Mouse (Mus musculus): ENCODE results near the gene Chac1.

The Chac1 gene

DNA sequence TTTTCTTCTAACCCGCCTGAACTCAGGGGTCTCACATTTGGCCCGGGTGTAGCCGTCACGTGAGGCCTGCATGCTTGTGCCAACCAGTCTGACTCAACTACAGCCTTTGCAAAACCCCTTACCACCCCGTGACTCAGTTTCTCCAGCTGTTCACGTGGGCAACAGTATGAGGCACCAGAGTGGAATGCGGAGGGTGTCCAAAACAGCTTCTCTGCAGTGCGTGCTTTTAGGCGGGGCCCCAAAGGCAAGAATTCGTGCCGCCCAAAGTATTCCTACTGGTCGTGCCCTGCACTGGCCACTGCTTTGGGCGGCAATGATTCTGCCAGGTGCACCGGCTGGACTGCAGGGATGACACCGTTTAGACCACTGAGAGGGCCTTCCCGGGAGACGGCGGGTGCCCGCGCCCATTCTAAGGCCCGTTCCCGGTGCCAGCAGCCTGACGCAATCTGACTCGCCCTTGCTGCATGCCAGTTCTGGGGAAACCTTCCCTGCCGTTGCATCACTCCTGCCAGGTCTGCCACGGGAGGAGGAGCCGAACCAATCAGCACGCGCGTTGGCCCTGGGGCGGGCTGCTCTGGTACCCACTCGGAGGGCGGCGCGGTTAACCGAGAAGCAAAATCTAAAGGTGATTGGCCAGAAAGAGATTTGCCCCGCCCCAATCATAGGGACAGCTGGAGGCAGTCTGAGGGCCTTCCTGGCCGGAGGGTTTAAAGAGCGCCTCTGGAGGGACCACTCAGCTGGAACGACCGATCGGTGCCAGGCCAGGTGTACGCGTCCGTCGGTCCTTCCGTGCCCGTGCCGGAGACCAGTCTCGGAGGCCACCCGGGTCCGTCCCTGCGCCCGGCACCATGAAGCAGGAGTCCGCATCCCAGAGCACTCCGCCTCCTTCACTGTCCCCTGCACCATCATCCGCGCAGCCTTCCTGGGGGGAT, at the start of gene Chac1:
Gene Chac1, plus strand, starts transcription at position 675 of the 932 bp plus-strand sequence.
- peak; percentile 93 for DNase-seq (ENCODE audit: low spot score)

DNA sequence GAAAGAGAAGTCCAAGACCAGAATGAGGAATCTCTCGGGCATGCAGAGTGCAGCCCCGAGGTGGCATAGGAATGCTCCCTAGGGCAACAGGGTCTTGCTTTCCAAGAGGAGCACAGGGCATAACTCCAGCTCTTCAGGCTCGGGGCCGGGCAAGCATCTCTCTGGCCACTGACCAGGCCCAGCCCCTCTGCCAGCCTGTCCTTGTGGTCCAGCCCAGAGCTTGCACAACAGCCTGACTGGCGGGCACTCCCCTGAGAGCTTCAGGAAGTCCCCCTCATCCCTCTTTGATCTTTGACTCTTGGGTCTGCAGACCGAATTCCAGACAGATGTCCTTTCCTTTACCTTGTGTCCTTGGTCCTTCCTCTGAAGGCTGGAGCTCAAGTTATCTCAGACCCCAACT, 48.2 kb upstream of the Chac1 start:
- DNase-seq (ENCODE audit: low spot score), result no peak

GRCm38 (mm10) chr2:119304391-119304790, 46.6 kb upstream of the Chac1 start:
- no peak for DNase-seq (ENCODE audit: low spot score)

DNA sequence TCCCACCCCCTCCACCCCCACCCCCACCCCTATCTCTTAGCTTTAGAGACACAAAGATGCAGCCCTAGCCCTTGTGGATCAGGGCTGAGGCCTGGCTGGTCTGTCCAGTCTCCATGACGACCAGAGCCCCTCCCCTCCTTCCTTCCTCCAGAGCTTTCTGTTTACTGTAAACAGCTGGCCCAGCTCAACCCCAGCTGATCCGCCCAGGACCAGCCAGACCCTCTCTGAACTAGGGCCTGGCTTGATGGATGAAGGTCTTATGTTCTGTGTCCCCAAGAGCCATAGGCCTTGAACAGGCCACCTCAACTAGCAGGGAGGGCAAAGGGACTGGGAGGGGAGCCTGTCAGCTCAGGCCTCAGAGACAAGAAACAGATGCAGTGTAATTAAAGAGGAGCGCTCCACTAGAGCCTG, 46.2 kb upstream of the Chac1 start:
- no peak for DNase-seq (ENCODE audit: low spot score)

DNA sequence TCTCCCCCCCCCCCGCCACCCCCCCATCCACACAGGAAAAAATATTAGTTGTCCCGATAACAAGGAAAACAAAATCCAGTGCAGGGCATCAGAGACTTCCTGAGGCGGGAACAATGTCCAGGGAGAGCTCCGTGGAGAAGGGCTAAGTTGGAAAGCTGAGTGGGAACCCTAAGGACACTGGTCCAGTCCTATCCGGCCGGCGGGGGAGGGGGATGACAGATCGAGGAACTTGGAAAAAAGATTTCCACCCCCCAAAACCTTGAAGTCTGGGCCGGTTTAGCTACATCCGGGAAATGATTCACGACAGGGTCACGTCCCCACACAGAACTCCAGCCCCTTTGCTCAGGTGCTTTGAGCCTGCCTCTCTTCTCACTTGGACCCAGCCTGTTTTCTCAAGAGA, 39.5 kb upstream of the Chac1 start:
- no peak for DNase-seq (ENCODE audit: low spot score)

DNA sequence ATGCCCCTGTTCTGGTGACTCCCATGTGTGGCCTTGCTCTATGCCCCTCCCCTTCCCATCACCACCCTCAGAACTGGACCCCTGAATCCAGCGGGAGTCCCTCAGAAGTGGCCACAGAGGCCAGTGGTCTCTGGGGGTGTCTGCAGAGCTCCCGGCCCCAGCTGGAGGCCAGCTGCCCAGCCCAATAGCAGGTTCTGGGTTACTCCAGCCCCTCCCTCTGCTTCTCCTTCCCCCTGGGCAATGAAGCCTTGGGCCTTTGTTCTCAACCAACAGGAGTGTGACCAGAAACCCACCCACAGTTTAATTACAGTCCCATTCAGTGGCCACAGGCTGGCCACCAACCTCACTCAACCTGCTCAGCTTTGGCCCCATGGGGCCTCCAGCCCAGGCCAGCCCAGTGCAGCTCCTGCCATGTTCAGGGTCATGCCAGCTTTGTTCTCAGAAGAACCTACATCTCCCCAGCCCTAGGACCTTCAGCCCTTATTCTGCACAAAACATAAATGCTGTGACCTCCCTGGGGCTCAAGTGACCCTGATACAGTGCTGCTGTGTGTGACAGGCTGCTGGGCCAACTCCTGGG, 38.6 kb upstream of the Chac1 start:
- DNase-seq (ENCODE audit: low spot score), result no peak

DNA sequence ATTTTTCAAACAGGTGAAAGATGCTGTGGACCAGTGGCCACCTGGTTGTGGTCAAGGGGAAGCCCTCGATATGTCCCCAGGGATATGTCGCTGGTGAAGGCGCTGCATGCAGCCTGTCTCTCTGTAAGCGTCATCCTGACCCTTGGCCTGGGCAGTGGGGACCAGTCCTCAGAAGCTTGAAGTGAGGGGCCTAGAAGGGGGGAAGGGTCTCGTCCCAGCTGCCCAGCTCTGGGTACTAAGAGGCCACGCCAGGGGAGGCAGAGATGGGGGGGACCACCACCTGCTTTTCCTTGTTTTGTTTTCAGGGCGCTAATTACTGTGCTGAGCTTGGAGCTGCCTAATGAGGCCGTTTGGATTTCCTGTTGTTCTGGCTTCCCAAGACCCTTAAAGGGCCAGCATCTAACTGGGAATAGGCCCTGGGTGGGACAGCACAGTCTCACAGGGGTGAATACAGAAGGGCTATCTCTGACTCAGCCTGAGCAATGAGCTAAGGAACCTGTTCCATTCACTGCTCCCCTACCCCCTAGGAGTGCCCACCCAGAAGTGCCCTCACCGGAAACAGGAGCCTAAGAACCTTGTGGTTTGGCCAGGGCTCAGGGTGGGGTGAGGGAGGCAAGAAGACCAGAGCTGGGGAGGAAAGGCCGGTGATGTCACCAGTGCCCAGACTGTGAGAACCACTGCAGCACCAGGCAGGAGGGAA, 37.1 kb upstream of the Chac1 start:
- no peak for DNase-seq (ENCODE audit: low spot score)

- DNase-seq (ENCODE audit: low spot score), result no peak
Measured at GRCm38 (mm10) chr2:119314742-119315310, 36.2 kb upstream of the Chac1 start.

- no peak for DNase-seq (ENCODE audit: low spot score)
Measured at GRCm38 (mm10) chr2:119318043-119318710, 32.9 kb upstream of the Chac1 start.

- no peak for DNase-seq (ENCODE audit: low spot score)
Measured at GRCm38 (mm10) chr2:119320571-119320970, 30.5 kb upstream of the Chac1 start.

- DNase-seq (ENCODE audit: low spot score), result no peak
Measured at GRCm38 (mm10) chr2:119321771-119322586, 29.1 kb upstream of the Chac1 start.

- peak; percentile 56 for DNase-seq (ENCODE audit: low spot score)
Measured at GRCm38 (mm10) chr2:119322587-119323300, 28.3 kb upstream of the Chac1 start.

DNA sequence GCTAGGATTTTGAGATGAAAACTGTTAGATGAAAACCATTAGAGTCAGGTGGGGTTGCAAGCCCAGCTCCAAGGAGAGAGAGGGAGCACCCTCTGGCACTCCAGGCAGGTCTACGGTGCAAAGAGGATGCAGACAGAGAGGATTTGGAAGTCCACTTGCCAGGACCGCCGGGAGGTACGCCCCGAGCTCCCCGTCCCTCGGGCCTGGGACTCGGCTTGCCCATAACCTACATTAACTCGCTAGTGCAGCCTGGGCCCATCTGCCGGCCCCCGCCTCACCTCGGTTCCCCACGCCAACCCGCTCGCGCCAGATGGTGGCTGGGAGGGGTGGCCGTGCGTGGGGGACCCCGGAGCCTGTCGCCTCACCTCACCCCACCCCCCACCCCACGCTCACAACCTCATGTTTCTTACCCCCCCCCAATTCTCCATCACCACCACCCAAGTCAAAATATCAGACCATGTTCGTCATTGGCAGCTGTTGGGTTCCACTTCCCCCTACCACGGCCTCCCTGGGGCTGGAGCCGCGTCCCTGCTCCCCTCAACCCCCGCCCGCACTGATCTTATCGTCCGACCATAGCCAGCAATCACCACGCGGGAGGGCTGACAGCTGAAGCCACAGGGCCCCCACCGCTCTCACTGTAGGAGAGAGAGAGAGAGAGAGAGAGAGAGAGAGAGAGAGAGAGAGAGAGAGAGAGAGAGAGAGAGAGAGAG, 27.0 kb upstream of the Chac1 start:
- no peak for DNase-seq (ENCODE audit: low spot score)

- no peak for DNase-seq (ENCODE audit: low spot score)
Measured at GRCm38 (mm10) chr2:119324576-119325318, 26.3 kb upstream of the Chac1 start.

DNA sequence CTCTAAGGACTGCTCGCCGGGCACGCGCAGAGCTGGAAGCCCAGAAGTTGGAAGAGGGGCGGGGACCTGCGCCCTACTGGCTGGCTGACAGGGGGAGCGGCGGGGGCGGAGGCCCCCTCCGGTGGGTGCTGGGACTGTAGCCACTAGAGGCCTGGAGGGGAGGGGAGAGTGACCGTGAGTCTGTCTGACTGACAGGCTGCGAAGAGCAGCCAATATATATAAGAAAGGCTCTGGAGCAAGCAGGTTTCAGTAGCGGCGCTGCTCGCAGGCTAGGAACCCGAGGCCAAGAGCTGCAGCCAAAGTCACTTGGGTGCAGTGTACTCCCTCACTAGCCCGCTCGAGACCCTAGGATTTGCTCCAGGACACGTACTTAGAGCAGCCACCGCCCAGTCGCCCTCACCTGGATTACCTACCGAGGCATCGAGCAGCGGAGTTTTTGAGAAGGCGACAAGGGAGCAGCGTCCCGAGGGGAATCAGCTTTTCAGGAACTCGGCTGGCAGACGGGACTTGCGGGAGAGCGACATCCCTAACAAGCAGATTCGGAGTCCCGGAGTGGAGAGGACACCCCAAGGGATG, 25.4 kb upstream of the Chac1 start, which contains the start of gene Dll4:
Gene Dll4, plus strand, starts transcription at position 217 of the 576 bp plus-strand sequence.
- DNase-seq (ENCODE audit: low spot score), result no peak

DNA sequence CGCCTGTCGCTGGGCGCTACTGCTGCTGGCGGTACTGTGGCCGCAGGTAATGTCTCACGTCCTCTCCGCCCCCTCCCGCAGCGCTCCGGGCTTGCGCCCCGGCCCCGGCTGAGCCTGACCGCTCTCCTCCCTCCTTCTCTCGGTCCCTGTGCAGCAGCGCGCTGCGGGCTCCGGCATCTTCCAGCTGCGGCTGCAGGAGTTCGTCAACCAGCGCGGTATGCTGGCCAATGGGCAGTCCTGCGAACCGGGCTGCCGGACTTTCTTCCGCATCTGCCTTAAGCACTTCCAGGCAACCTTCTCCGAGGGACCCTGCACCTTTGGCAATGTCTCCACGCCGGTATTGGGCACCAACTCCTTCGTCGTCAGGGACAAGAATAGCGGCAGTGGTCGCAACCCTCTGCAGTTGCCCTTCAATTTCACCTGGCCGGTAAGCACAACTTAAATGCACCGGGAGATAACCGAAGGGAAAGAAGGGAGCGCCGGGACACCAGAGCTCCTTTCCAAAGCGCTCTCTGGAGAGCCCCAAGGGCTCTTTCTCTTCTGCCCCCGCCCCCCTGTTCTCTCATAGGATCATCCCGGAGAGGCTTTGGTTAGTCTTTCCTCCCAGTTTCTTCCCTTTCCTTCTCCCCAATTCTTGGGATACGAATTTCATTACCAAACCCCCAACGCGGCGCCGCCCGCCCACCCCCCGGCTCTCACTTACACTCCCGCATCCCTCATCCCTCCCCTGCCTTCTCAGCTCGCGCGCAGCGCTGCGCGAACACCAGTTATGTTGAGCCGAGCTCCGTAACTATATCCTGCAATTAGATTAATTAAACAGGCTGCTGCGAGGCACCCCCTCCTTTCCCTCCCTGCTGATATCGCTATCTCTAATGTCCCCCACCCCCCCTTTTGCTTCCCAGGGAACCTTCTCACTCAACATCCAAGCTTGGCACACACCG, 24.6 kb upstream of the Chac1 start:
- DNase-seq (ENCODE audit: low spot score), result no peak

- DNase-seq (ENCODE audit: low spot score), result no peak
Measured at GRCm38 (mm10) chr2:119327102-119327480, 23.9 kb upstream of the Chac1 start.
